14 mouse cellular contexts compared by ENCODE assay signal in the genomic region with DNA sequence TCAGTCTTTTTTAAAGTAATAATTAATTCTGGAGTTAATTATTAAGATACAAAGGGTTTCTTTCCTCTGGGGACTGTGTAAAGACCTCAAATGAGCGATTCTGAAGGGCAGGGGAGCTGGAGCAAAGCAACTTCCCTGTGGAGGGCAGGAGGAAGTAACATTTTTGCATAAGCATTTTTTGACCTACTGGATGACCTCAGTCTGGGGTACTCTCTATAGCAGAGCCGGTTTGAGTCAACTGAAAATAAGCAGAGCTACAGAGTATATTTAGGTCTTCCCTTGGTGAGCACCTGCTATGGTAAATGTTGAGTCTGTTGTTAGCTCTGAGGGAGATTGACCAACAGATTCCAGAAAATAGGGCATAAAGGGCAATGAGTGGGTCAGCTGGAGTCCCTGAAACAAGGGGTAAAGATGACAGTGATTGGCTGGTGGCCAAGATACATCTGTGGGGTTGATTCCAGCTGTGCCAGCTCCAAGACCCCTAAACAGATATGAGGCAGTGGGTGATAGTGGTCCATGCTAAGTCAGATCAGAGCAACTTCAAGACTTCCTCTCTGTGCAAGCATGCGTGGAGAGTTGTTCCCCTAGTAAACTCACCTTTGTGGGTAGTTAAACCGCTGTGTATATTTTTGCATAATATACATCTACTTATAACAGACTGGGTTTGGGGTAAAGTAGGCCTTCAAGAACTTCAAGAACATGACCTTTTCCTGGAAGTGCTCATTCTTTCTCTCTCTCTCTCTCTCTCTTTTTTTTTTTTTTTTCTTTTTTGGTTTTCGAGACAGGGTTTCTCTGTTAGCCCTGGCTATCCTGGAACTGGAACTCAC. TPM values are rescaled to one million over a fixed set of nuclear protein-coding genes. Genes with fewer than 3 reads are reported as not detected.
DNase-seq lines count a peak whose midpoint lies in the region; ATAC-seq lines count a peak whose summit lies in the region.
"Had no signal": no experiment of that assay in that cellular context is flagged by ENCODE, and none has a peak within 500 bp of the region (broad histone marks: within the 10 kb centered on the region; RNA-seq: fewer than 3 reads in every experiment).

No protein-coding gene starts in this region.

- peaks cover 5% of the 10 kb centered on the region; the same call in 1 of the 2 replicates for H3K9me3 ChIP-seq in heart, embryonic 12.5 days (replicated peaks)
- H3K9me3 ChIP-seq in kidney, embryonic 15.5 days (replicated peaks): no peaks in the 10 kb centered on the region
- 0 out of 2 replicates have a peak, but pooled peaks cover 1% of the 10 kb centered on the region for H3K9me3 ChIP-seq in embryonic facial prominence, embryonic 10.5 days
- no peaks in the 10 kb centered on the region for H3K9me3 ChIP-seq in forebrain, embryonic 15.5 days
- H3K9me3 ChIP-seq: forebrain, embryonic 10.5 days; neural tube, embryonic 12.5 days had no signal

- H3K4me2 ChIP-seq in heart, embryonic 12.5 days: no peak overlapping the region
- no peak overlapping the region for H3K4me2 ChIP-seq in kidney, embryonic 15.5 days
- no peak overlapping the region for H3K4me2 ChIP-seq in forebrain, embryonic 15.5 days (replicated peaks)
- H3K4me2 ChIP-seq: neural tube, embryonic 12.5 days had no signal

- H3K4me3 ChIP-seq in heart, embryonic 12.5 days: no peak overlapping the region
- H3K4me3 ChIP-seq in kidney, embryonic 15.5 days (replicated peaks): no peak overlapping the region
- H3K4me3 ChIP-seq in embryonic facial prominence, embryonic 10.5 days: no peak overlapping the region
- no peak overlapping the region for H3K4me3 ChIP-seq in forebrain, embryonic 15.5 days
- H3K4me3 ChIP-seq: forebrain, embryonic 10.5 days; neural tube, embryonic 12.5 days had no signal

- DNase-seq in heart, adult 11 months: peak; percentile 87
- no peak for DNase-seq in embryonic facial prominence, embryonic 10.5 days (ENCODE audit: low spot score)
- DNase-seq in cerebellum, adult 8-10 months: no peak
- DNase-seq: adrenal gland, postnatal 25 days; layer of hippocampus, postnatal 36 days; lung, adult 2 months; thymus, postnatal 36 days had no signal

- H3K27ac ChIP-seq in heart, embryonic 12.5 days (ENCODE audit: poor library complexity, severe bottlenecking): no peak overlapping the region
- peak overlapping the region; percentile 72 for H3K27ac ChIP-seq in kidney, embryonic 15.5 days
- no peak overlapping the region for H3K27ac ChIP-seq in embryonic facial prominence, embryonic 10.5 days (replicated peaks)
- no peak overlapping the region for H3K27ac ChIP-seq in forebrain, embryonic 15.5 days (replicated peaks)
- H3K27ac ChIP-seq: forebrain, embryonic 10.5 days; neural tube, embryonic 12.5 days had no signal

- H3K36me3 ChIP-seq in heart, embryonic 12.5 days: no peaks in the 10 kb centered on the region
- H3K36me3 ChIP-seq in kidney, embryonic 15.5 days: no peaks in the 10 kb centered on the region
- no peaks in the 10 kb centered on the region for H3K36me3 ChIP-seq in embryonic facial prominence, embryonic 10.5 days (replicated peaks)
- H3K36me3 ChIP-seq in forebrain, embryonic 15.5 days: no peaks in the 10 kb centered on the region
- H3K36me3 ChIP-seq: forebrain, embryonic 10.5 days; neural tube, embryonic 12.5 days had no signal

- H3K27me3 ChIP-seq in heart, embryonic 12.5 days (replicated peaks): no peaks in the 10 kb centered on the region
- H3K27me3 ChIP-seq in kidney, embryonic 15.5 days: no peaks in the 10 kb centered on the region
- no peaks in the 10 kb centered on the region for H3K27me3 ChIP-seq in embryonic facial prominence, embryonic 10.5 days (replicated peaks; ENCODE audit: low read depth, poor library complexity, severe bottlenecking)
- no peaks in the 10 kb centered on the region for H3K27me3 ChIP-seq in forebrain, embryonic 15.5 days
- H3K27me3 ChIP-seq: neural tube, embryonic 12.5 days had no signal

- ATAC-seq in heart, embryonic 12.5 days (ENCODE audit: insufficient number of reproducible peaks, low FRiP score): no peak
- ATAC-seq in granulocyte monocyte progenitor cell, adult 5-6 weeks (replicated peaks; ENCODE audit: poor library complexity, severe bottlenecking): 0 out of 2 replicates have a peak, but pooled peaks have one; percentile 40
- peak; percentile 74; the same call in 1 of the 2 replicates for ATAC-seq in kidney, embryonic 15.5 days (replicated peaks; ENCODE audit: low FRiP score)
- 0 out of 2 replicates have a peak, but pooled peaks have one; percentile 20 for ATAC-seq in megakaryocyte progenitor cell, adult 5-6 weeks (replicated peaks; ENCODE audit: poor library complexity)
- ATAC-seq in forebrain, embryonic 15.5 days (replicated peaks): no peak

- 81% methylated on average over 5 of the region's 5 CpGs for WGBS in heart, embryonic 12.5 days
- 71% methylated on average over 5 of the region's 5 CpGs for WGBS in kidney, embryonic 15.5 days
- 90% methylated on average over 5 of the region's 5 CpGs for WGBS in embryonic facial prominence, embryonic 10.5 days
- WGBS in forebrain, embryonic 15.5 days: 87% methylated on average over 5 of the region's 5 CpGs

- no peaks in the 10 kb centered on the region for H3K4me1 ChIP-seq in heart, embryonic 12.5 days (replicated peaks)
- 0 out of 2 replicates have a peak, but pooled peaks cover 4% of the 10 kb centered on the region for H3K4me1 ChIP-seq in kidney, embryonic 15.5 days
- H3K4me1 ChIP-seq in embryonic facial prominence, embryonic 10.5 days: no peaks in the 10 kb centered on the region
- no peaks in the 10 kb centered on the region for H3K4me1 ChIP-seq in forebrain, embryonic 15.5 days
- H3K4me1 ChIP-seq: forebrain, embryonic 10.5 days; neural tube, embryonic 12.5 days had no signal

- H3K9ac ChIP-seq in heart, embryonic 12.5 days: no peak overlapping the region
- no peak overlapping the region for H3K9ac ChIP-seq in kidney, embryonic 15.5 days
- no peak overlapping the region for H3K9ac ChIP-seq in forebrain, embryonic 15.5 days (replicated peaks)
- H3K9ac ChIP-seq: neural tube, embryonic 12.5 days had no signal

RNA-seq across cellular contexts. Expression of a gene that starts 27.6 kb away (rescaled TPM):
- 17.4 and 19.4 TPM in 2 replicates for polyA plus RNA-seq in heart, embryonic 12.5 days (2016; fragmentation: Nextera tagmentation; extraction: Ambion mirVana)
- 29.9 and 31.0 TPM in 2 replicates for total RNA-seq in granulocyte monocyte progenitor cell, adult 5-6 weeks (2014; fragmentation: Nextera tagmentation)
- 13.9 and 16.6 TPM in 2 replicates for total RNA-seq in granulocyte monocyte progenitor cell, adult 5-6 weeks (2017)
- polyA plus RNA-seq in kidney, embryonic 15.5 days (2015; fragmentation: Nextera tagmentation; extraction: Ambion mirVana): 16.8 and 17.4 TPM in 2 replicates
- 23.4 and 30.3 TPM in 2 replicates for total RNA-seq in megakaryocyte progenitor cell, adult 5-6 weeks (2015)
- total RNA-seq in megakaryocyte progenitor cell, adult 5-6 weeks (2017): 12.0 and 22.4 TPM in 2 replicates
- polyA plus RNA-seq in embryonic facial prominence, embryonic 10.5 days (2016; fragmentation: Nextera tagmentation; extraction: Ambion mirVana): 20.4 and 20.7 TPM in 2 replicates
- 16.9 and 17.1 TPM in 2 replicates for polyA plus RNA-seq in forebrain, embryonic 15.5 days (2015; fragmentation: Nextera tagmentation; extraction: Ambion mirVana)

Comparison
In these comparisons a context has a peak if more than half of its experiments do, and no peak if none do; other contexts are left out.
1. ATAC-seq: peak in granulocyte monocyte progenitor cell, adult 5-6 weeks (single experiment), kidney, embryonic 15.5 days (single experiment) and megakaryocyte progenitor cell, adult 5-6 weeks (single experiment); none in heart, embryonic 12.5 days (single experiment) and forebrain, embryonic 15.5 days (single experiment).